Mouse (Mus musculus): Measurements from ENCODE around the gene Tfpi2.

Tfpi2 gene

GRCm38 (mm10) chr6:3988750-3989149, at the start of gene Tfpi2:
TSS of gene Tfpi2 (minus strand) at chr6:3988919.
- Histone ChIP-seq H3K4me1 (replicated peaks; ENCODE audit: low read depth, low read length) (no peaks in the 10 kb centered on the region), H3K4me3 (replicated peaks; ENCODE audit: low read length) (no peak within 1 kb of the TSS), H3K9me3 (ENCODE audit: low read length) (no peaks in the 10 kb centered on the region), H3K27me3 (ENCODE audit: insufficient read depth, low read length) (no peaks in the 10 kb centered on the region), H3K36me3 (ENCODE audit: insufficient read depth, low read length) (no peaks in the 10 kb centered on the region)
- no peak for TF ChIP-seq NANOG (IDR thresholded peaks at IDR 0.05; ENCODE audit: borderline replicate concordance, low read length)
- no peak for TF ChIP-seq POU5F1 (IDR thresholded peaks at IDR 0.05; ENCODE audit: borderline replicate concordance, low read length)
- no peak for TF ChIP-seq CTCF (conservative IDR thresholded peaks at IDR 0.05; ENCODE audit: low read length)

- Histone ChIP-seq H3K27me3 (ENCODE audit: insufficient read depth, low read length) (no peaks in the 10 kb centered on the region), H3K9me3 (ENCODE audit: low read length) (no peaks in the 10 kb centered on the region), H3K4me3 (replicated peaks; ENCODE audit: low read length) (no peak overlapping the region), H3K36me3 (ENCODE audit: insufficient read depth, low read length) (no peaks in the 10 kb centered on the region), H3K4me1 (replicated peaks; ENCODE audit: low read depth, low read length) (no peaks in the 10 kb centered on the region)
- TF ChIP-seq POU5F1 (IDR thresholded peaks at IDR 0.05; ENCODE audit: borderline replicate concordance, low read length), result no peak
- TF ChIP-seq CTCF (conservative IDR thresholded peaks at IDR 0.05; ENCODE audit: low read length), result no peak
- no peak for TF ChIP-seq NANOG (IDR thresholded peaks at IDR 0.05; ENCODE audit: borderline replicate concordance, low read length)
Observed at GRCm38 (mm10) chr6:4030956-4031355, 42.2 kb upstream of the Tfpi2 start.

GRCm38 (mm10) chr6:4026367-4026766, 37.6 kb upstream of the Tfpi2 start:
- no peaks in the 10 kb centered on the region for H3K36me3 ChIP-seq (ENCODE audit: insufficient read depth, low read length)
- TF ChIP-seq CTCF (conservative IDR thresholded peaks at IDR 0.05; ENCODE audit: low read length) (no peak), POU5F1 (IDR thresholded peaks at IDR 0.05; ENCODE audit: borderline replicate concordance, low read length) (no peak), NANOG (IDR thresholded peaks at IDR 0.05; ENCODE audit: borderline replicate concordance, low read length) (no peak)
- no peaks in the 10 kb centered on the region for H3K27me3 ChIP-seq (ENCODE audit: insufficient read depth, low read length)
- no peaks in the 10 kb centered on the region for H3K4me1 ChIP-seq (replicated peaks; ENCODE audit: low read depth, low read length)
- no peaks in the 10 kb centered on the region for H3K9me3 ChIP-seq (ENCODE audit: low read length)
- no peak overlapping the region for H3K4me3 ChIP-seq (replicated peaks; ENCODE audit: low read length)

- H3K4me1 ChIP-seq (replicated peaks; ENCODE audit: low read depth, low read length), result no peaks in the 10 kb centered on the region
- no peak overlapping the region for H3K4me3 ChIP-seq (replicated peaks; ENCODE audit: low read length)
- no peaks in the 10 kb centered on the region for H3K36me3 ChIP-seq (ENCODE audit: insufficient read depth, low read length)
- H3K9me3 ChIP-seq (ENCODE audit: low read length), result no peaks in the 10 kb centered on the region
- TF ChIP-seq NANOG (IDR thresholded peaks at IDR 0.05; ENCODE audit: borderline replicate concordance, low read length) (no peak), POU5F1 (IDR thresholded peaks at IDR 0.05; ENCODE audit: borderline replicate concordance, low read length) (no peak), CTCF (conservative IDR thresholded peaks at IDR 0.05; ENCODE audit: low read length) (no peak)
- no peaks in the 10 kb centered on the region for H3K27me3 ChIP-seq (ENCODE audit: insufficient read depth, low read length)
Observed at GRCm38 (mm10) chr6:4022645-4023044, 33.9 kb upstream of the Tfpi2 start.

- Histone ChIP-seq H3K9me3 (ENCODE audit: low read length) (no peaks in the 10 kb centered on the region), H3K4me1 (replicated peaks; ENCODE audit: low read depth, low read length) (no peaks in the 10 kb centered on the region), H3K4me3 (replicated peaks; ENCODE audit: low read length) (no peak overlapping the region), H3K36me3 (ENCODE audit: insufficient read depth, low read length) (no peaks in the 10 kb centered on the region), H3K27me3 (ENCODE audit: insufficient read depth, low read length) (peaks cover 4% of the 10 kb centered on the region)
- TF ChIP-seq CTCF (conservative IDR thresholded peaks at IDR 0.05; ENCODE audit: low read length) (no peak), NANOG (IDR thresholded peaks at IDR 0.05; ENCODE audit: borderline replicate concordance, low read length) (no peak), POU5F1 (IDR thresholded peaks at IDR 0.05; ENCODE audit: borderline replicate concordance, low read length) (no peak)
Observed at GRCm38 (mm10) chr6:4009548-4009947, 20.8 kb upstream of the Tfpi2 start.

- TF ChIP-seq NANOG (IDR thresholded peaks at IDR 0.05; ENCODE audit: borderline replicate concordance, low read length) (no peak), POU5F1 (IDR thresholded peaks at IDR 0.05; ENCODE audit: borderline replicate concordance, low read length) (no peak), CTCF (conservative IDR thresholded peaks at IDR 0.05; ENCODE audit: low read length) (no peak)
- Histone ChIP-seq H3K4me3 (replicated peaks; ENCODE audit: low read length) (no peak overlapping the region), H3K27me3 (ENCODE audit: insufficient read depth, low read length) (peaks cover 9% of the 10 kb centered on the region)
Observed at GRCm38 (mm10) chr6:4008501-4009040, 19.9 kb upstream of the Tfpi2 start.

GRCm38 (mm10) chr6:4004808-4005207, 16.1 kb upstream of the Tfpi2 start:
- Histone ChIP-seq H3K4me3 (replicated peaks; ENCODE audit: low read length) (no peak overlapping the region), H3K27me3 (ENCODE audit: insufficient read depth, low read length) (peaks cover 16% of the 10 kb centered on the region), H3K4me1 (replicated peaks; ENCODE audit: low read depth, low read length) (no peaks in the 10 kb centered on the region; the same call in 1 of the 2 replicates), H3K9me3 (ENCODE audit: low read length) (no peaks in the 10 kb centered on the region), H3K36me3 (ENCODE audit: insufficient read depth, low read length) (no peaks in the 10 kb centered on the region)
- TF ChIP-seq CTCF (conservative IDR thresholded peaks at IDR 0.05; ENCODE audit: low read length) (no peak), NANOG (IDR thresholded peaks at IDR 0.05; ENCODE audit: borderline replicate concordance, low read length) (no peak), POU5F1 (IDR thresholded peaks at IDR 0.05; ENCODE audit: borderline replicate concordance, low read length) (no peak)

More at GRCm38 (mm10) chr6:4008501-4009040, 19.9 kb upstream of the Tfpi2 start:
- Histone ChIP-seq H3K36me3 (ENCODE audit: insufficient read depth, low read length) (no peaks in the 10 kb centered on the region), H3K9me3 (ENCODE audit: low read length) (no peaks in the 10 kb centered on the region), H3K4me1 (replicated peaks; ENCODE audit: low read depth, low read length) (no peaks in the 10 kb centered on the region; the same call in 1 of the 2 replicates)

GRCm38 (mm10) chr6:4003890-4004306, 15.2 kb upstream of the Tfpi2 start, which contains the start of gene Gng11:
TSS of gene Gng11 (plus strand) at chr6:4003904.
- Histone ChIP-seq H3K4me3 (replicated peaks; ENCODE audit: low read length) (peak within 1 kb of the TSS; percentile 72), H3K27me3 (ENCODE audit: insufficient read depth, low read length) (peaks cover 16% of the 10 kb centered on the region), H3K4me1 (replicated peaks; ENCODE audit: low read depth, low read length) (no peaks in the 10 kb centered on the region; the same call in 1 of the 2 replicates), H3K36me3 (ENCODE audit: insufficient read depth, low read length) (no peaks in the 10 kb centered on the region), H3K9me3 (ENCODE audit: low read length) (no peaks in the 10 kb centered on the region)
- TF ChIP-seq CTCF (conservative IDR thresholded peaks at IDR 0.05; ENCODE audit: low read length) (no peak), POU5F1 (IDR thresholded peaks at IDR 0.05; ENCODE audit: borderline replicate concordance, low read length) (no peak), NANOG (IDR thresholded peaks at IDR 0.05; ENCODE audit: borderline replicate concordance, low read length) (no peak)

GRCm38 (mm10) chr6:4003445-4003844, 14.7 kb upstream of the Tfpi2 start:
- H3K9me3 ChIP-seq (ENCODE audit: low read length), result no peaks in the 10 kb centered on the region
- no peaks in the 10 kb centered on the region; the same call in 1 of the 2 replicates for H3K4me1 ChIP-seq (replicated peaks; ENCODE audit: low read depth, low read length)
- H3K4me3 ChIP-seq (replicated peaks; ENCODE audit: low read length), result no peak overlapping the region
- H3K36me3 ChIP-seq (ENCODE audit: insufficient read depth, low read length), result no peaks in the 10 kb centered on the region
- H3K27me3 ChIP-seq (ENCODE audit: insufficient read depth, low read length), result peaks cover 16% of the 10 kb centered on the region
- TF ChIP-seq CTCF (conservative IDR thresholded peaks at IDR 0.05; ENCODE audit: low read length), result no peak
- no peak for TF ChIP-seq POU5F1 (IDR thresholded peaks at IDR 0.05; ENCODE audit: borderline replicate concordance, low read length)
- no peak for TF ChIP-seq NANOG (IDR thresholded peaks at IDR 0.05; ENCODE audit: borderline replicate concordance, low read length)

Measured in E14TG2a.4 (cell line).